8 mouse cellular contexts compared by ENCODE assay signal in the genomic region with DNA sequence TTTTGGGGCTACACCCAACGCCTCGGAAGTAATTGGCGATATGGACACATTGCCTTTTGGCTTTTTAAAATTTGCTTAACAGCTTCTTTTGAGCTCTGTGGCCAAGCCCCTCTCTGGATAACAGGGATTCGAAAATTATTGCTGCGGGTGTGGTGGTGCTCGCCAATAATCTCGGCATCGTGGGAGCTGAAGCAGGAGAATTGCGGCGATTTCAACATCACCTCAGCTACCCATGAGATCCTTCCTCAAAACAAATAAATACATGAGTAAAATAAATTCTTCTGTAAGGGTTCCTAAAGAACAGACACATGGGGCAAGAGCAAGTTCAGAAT. TPM values are rescaled to one million over a fixed set of nuclear protein-coding genes. Genes with fewer than 3 reads are reported as not detected.
DNase-seq lines count a peak whose midpoint lies in the region; ATAC-seq and TF ChIP-seq lines count a peak whose summit lies in the region.

No protein-coding gene starts in this region.

- no peaks in the 10 kb centered on the region for H3K9me3 ChIP-seq in kidney, postnatal 0 days (replicated peaks; ENCODE audit: low read length)
- H3K9me3 ChIP-seq in embryonic facial prominence, embryonic 13.5 days: no peaks in the 10 kb centered on the region
- no peaks in the 10 kb centered on the region for H3K9me3 ChIP-seq in intestine, embryonic 15.5 days
- H3K9me3 ChIP-seq in midbrain, postnatal 0 days (ENCODE audit: low read length): no peaks in the 10 kb centered on the region

- under 1% methylated on average over 10 of the region's 10 CpGs for WGBS in kidney, postnatal 0 days
- under 1% methylated on average over 10 of the region's 10 CpGs for WGBS in embryonic facial prominence, embryonic 13.5 days
- WGBS in intestine, embryonic 15.5 days: 0% methylated on average over 10 of the region's 10 CpGs
- under 1% methylated on average over 10 of the region's 10 CpGs for WGBS in midbrain, postnatal 0 days

- peak overlapping the region; percentile 88 for H3K4me3 ChIP-seq in kidney, postnatal 0 days (replicated peaks; ENCODE audit: low read depth, low read length)
- peak overlapping the region; percentile 79 for H3K4me3 ChIP-seq in embryonic facial prominence, embryonic 13.5 days
- H3K4me3 ChIP-seq in intestine, embryonic 15.5 days (replicated peaks): peak overlapping the region; percentile 90
- H3K4me3 ChIP-seq in midbrain, postnatal 0 days (ENCODE audit: low read depth, low read length): peak overlapping the region; percentile 76

- peak overlapping the region; percentile 72 for H3K27ac ChIP-seq in kidney, postnatal 0 days
- peak overlapping the region; percentile 95 for H3K27ac ChIP-seq in embryonic facial prominence, embryonic 13.5 days
- peak overlapping the region; percentile 91 for H3K27ac ChIP-seq in intestine, embryonic 15.5 days
- peak overlapping the region; percentile 94 for H3K27ac ChIP-seq in midbrain, postnatal 0 days (ENCODE audit: low read depth, low read length)

- peak; percentile 27 for ATAC-seq in kidney, postnatal 0 days (replicated peaks; ENCODE audit: low FRiP score, low read depth)
- ATAC-seq in embryonic facial prominence, embryonic 13.5 days (ENCODE audit: insufficient number of reproducible peaks, insufficient read depth, low FRiP score, low TSS enrichment, low read depth): no peak
- ATAC-seq in intestine, embryonic 15.5 days: no peak
- no peak for ATAC-seq in midbrain, postnatal 0 days (ENCODE audit: low FRiP score)

- peaks cover 3% of the 10 kb centered on the region; the same call in 1 of the 2 replicates for H3K4me1 ChIP-seq in kidney, postnatal 0 days (replicated peaks; ENCODE audit: insufficient read depth, low read length)
- peaks cover 20% of the 10 kb centered on the region for H3K4me1 ChIP-seq in embryonic facial prominence, embryonic 13.5 days
- H3K4me1 ChIP-seq in intestine, embryonic 15.5 days (replicated peaks): peaks cover 16% of the 10 kb centered on the region
- H3K4me1 ChIP-seq in midbrain, postnatal 0 days (ENCODE audit: insufficient read depth, low read length): no peaks in the 10 kb centered on the region; the same call in 1 of the 2 replicates

- TF ChIP-seq CTCF in kidney, postnatal 0 days (IDR thresholded peaks at IDR 0.05; ENCODE audit: low read depth): no peak
- TF ChIP-seq CTCF in midbrain, postnatal 0 days (IDR thresholded peaks at IDR 0.05): no peak

- intact Hi-C loops in left cerebral cortex, postnatal 25 days (cut with DNase I): loop anchor here (1.0 kb wide), 1 partner anchor 16 kb away; the partner anchor contains the start of gene Cwc25

- DNase-seq in kidney, postnatal 0 days (ENCODE audit: low spot score): no peak
- no peak for DNase-seq in kidney, postnatal 4 days
- DNase-seq in midbrain, postnatal 0 days (ENCODE audit: low spot score): no peak
- no peak for DNase-seq in urinary bladder, adult 2 months (ENCODE audit: low spot score)
- DNase-seq in spleen, adult 12 weeks (ENCODE audit: low spot score): no peak
- no peak for DNase-seq in left cerebral cortex, postnatal 25 days (ENCODE audit: low spot score in 2 of 2)

- peak overlapping the region; percentile 100 for H3K9ac ChIP-seq in kidney, postnatal 0 days (ENCODE audit: low read depth, low read length)
- peak overlapping the region; percentile 97 for H3K9ac ChIP-seq in embryonic facial prominence, embryonic 13.5 days
- peak overlapping the region; percentile 63 for H3K9ac ChIP-seq in intestine, embryonic 15.5 days
- peak overlapping the region; percentile 58 for H3K9ac ChIP-seq in midbrain, postnatal 0 days (replicated peaks; ENCODE audit: low read length, poor library complexity, severe bottlenecking)

- no peaks in the 10 kb centered on the region for H3K27me3 ChIP-seq in kidney, postnatal 0 days (ENCODE audit: insufficient read depth, low read length)
- no peaks in the 10 kb centered on the region for H3K27me3 ChIP-seq in embryonic facial prominence, embryonic 13.5 days
- no peaks in the 10 kb centered on the region for H3K27me3 ChIP-seq in intestine, embryonic 15.5 days (replicated peaks)
- H3K27me3 ChIP-seq in midbrain, postnatal 0 days (ENCODE audit: insufficient read depth, low read length): no peaks in the 10 kb centered on the region

- peaks cover 25% of the 10 kb centered on the region for H3K36me3 ChIP-seq in kidney, postnatal 0 days (ENCODE audit: insufficient read depth, low read length)
- H3K36me3 ChIP-seq in embryonic facial prominence, embryonic 13.5 days: peaks cover 35% of the 10 kb centered on the region
- H3K36me3 ChIP-seq in intestine, embryonic 15.5 days: peaks cover 25% of the 10 kb centered on the region
- peaks cover 17% of the 10 kb centered on the region for H3K36me3 ChIP-seq in midbrain, postnatal 0 days (ENCODE audit: insufficient read depth, low read length)

- H3K4me2 ChIP-seq in kidney, postnatal 0 days (ENCODE audit: low read length): peak overlapping the region; percentile 65
- H3K4me2 ChIP-seq in embryonic facial prominence, embryonic 13.5 days: peak overlapping the region; percentile 70
- peak overlapping the region; percentile 63 for H3K4me2 ChIP-seq in intestine, embryonic 15.5 days (replicated peaks)
- H3K4me2 ChIP-seq in midbrain, postnatal 0 days (ENCODE audit: low read depth, low read length, poor library complexity, severe bottlenecking): peak overlapping the region; percentile 61

RNA-seq across cellular contexts. Expression of gene Rpl23, which starts 0.3 kb away (rescaled TPM):
- polyA plus RNA-seq in kidney, postnatal 0 days (2015; fragmentation: Nextera tagmentation; extraction: Ambion mirVana): 716 and 863 TPM in 2 replicates
- polyA plus RNA-seq in embryonic facial prominence, embryonic 13.5 days (2015; fragmentation: Nextera tagmentation; extraction: Ambion mirVana): 596 and 632 TPM in 2 replicates
- 530 and 606 TPM in 2 replicates for polyA plus RNA-seq in intestine, embryonic 15.5 days (2015; fragmentation: Nextera tagmentation; extraction: Ambion mirVana)
- total RNA-seq in midbrain, postnatal 0 days (2014; rRNA removed): 177 and 224 TPM in 2 replicates
- 308 and 329 TPM in 2 replicates for polyA plus RNA-seq in midbrain, postnatal 0 days (2015; fragmentation: Nextera tagmentation; extraction: Ambion mirVana)
- 911 and 1,027 TPM in 2 replicates for polyA plus RNA-seq in urinary bladder, adult 2 months (2012; rRNA removed)
- 100 to 1,000 TPM; 340 to 351 TPM for total RNA-seq in left cerebral cortex, postnatal 25 days (2021)

RNA-seq across cellular contexts. Expression of gene 1700001P01Rik, which starts 6.8 kb away (rescaled TPM):
- polyA plus RNA-seq in kidney, postnatal 0 days (2015; fragmentation: Nextera tagmentation; extraction: Ambion mirVana): not detected in 2 replicates
- polyA plus RNA-seq in embryonic facial prominence, embryonic 13.5 days (2015; fragmentation: Nextera tagmentation; extraction: Ambion mirVana): 0.62 and 0.84 TPM in 2 replicates
- 0.24 TPM in 1 of 2 replicates, not detected in the other for polyA plus RNA-seq in intestine, embryonic 15.5 days (2015; fragmentation: Nextera tagmentation; extraction: Ambion mirVana)
- total RNA-seq in midbrain, postnatal 0 days (2014; rRNA removed): not detected in 2 replicates
- polyA plus RNA-seq in midbrain, postnatal 0 days (2015; fragmentation: Nextera tagmentation; extraction: Ambion mirVana): 0.29 TPM in 1 of 2 replicates, not detected in the other
- polyA plus RNA-seq in urinary bladder, adult 2 months (2012; rRNA removed): 0.13 and 0.41 TPM in 2 replicates
- under 1 TPM; 0.62 to 0.78 TPM for total RNA-seq in left cerebral cortex, postnatal 25 days (2021)

RNA-seq across cellular contexts. Expression of gene Cwc25, which starts 16.2 kb away (rescaled TPM):
- 13.9 and 14.8 TPM in 2 replicates for polyA plus RNA-seq in kidney, postnatal 0 days (2015; fragmentation: Nextera tagmentation; extraction: Ambion mirVana)
- 22.5 and 23.3 TPM in 2 replicates for polyA plus RNA-seq in embryonic facial prominence, embryonic 13.5 days (2015; fragmentation: Nextera tagmentation; extraction: Ambion mirVana)
- 13.3 and 13.4 TPM in 2 replicates for polyA plus RNA-seq in intestine, embryonic 15.5 days (2015; fragmentation: Nextera tagmentation; extraction: Ambion mirVana)
- 11.8 and 16.0 TPM in 2 replicates for total RNA-seq in midbrain, postnatal 0 days (2014; rRNA removed)
- polyA plus RNA-seq in midbrain, postnatal 0 days (2015; fragmentation: Nextera tagmentation; extraction: Ambion mirVana): 12.0 TPM in 2 replicates
- 15.3 and 16.6 TPM in 2 replicates for polyA plus RNA-seq in urinary bladder, adult 2 months (2012; rRNA removed)
- total RNA-seq in left cerebral cortex, postnatal 25 days (2021): 10 to 100 TPM; 18.7 to 20.2 TPM

RNA-seq across cellular contexts. Expression of gene Lasp1, which starts 16.3 kb away (rescaled TPM):
- 87.7 and 96.4 TPM in 2 replicates for polyA plus RNA-seq in kidney, postnatal 0 days (2015; fragmentation: Nextera tagmentation; extraction: Ambion mirVana)
- polyA plus RNA-seq in embryonic facial prominence, embryonic 13.5 days (2015; fragmentation: Nextera tagmentation; extraction: Ambion mirVana): 122 and 131 TPM in 2 replicates
- 123 and 126 TPM in 2 replicates for polyA plus RNA-seq in intestine, embryonic 15.5 days (2015; fragmentation: Nextera tagmentation; extraction: Ambion mirVana)
- 206 and 216 TPM in 2 replicates for total RNA-seq in midbrain, postnatal 0 days (2014; rRNA removed)
- polyA plus RNA-seq in midbrain, postnatal 0 days (2015; fragmentation: Nextera tagmentation; extraction: Ambion mirVana): 174 and 179 TPM in 2 replicates
- 101 and 108 TPM in 2 replicates for polyA plus RNA-seq in urinary bladder, adult 2 months (2012; rRNA removed)
- 100 to 1,000 TPM; 192 to 202 TPM for total RNA-seq in left cerebral cortex, postnatal 25 days (2021)

RNA-seq across cellular contexts. Expression of gene Pip4k2b, which starts 38.0 kb away (rescaled TPM):
- 1.5 TPM in 2 replicates for polyA plus RNA-seq in kidney, postnatal 0 days (2015; fragmentation: Nextera tagmentation; extraction: Ambion mirVana)
- polyA plus RNA-seq in embryonic facial prominence, embryonic 13.5 days (2015; fragmentation: Nextera tagmentation; extraction: Ambion mirVana): 2.3 and 3.1 TPM in 2 replicates
- polyA plus RNA-seq in intestine, embryonic 15.5 days (2015; fragmentation: Nextera tagmentation; extraction: Ambion mirVana): 1.0 and 1.2 TPM in 2 replicates
- total RNA-seq in midbrain, postnatal 0 days (2014; rRNA removed): 149 and 166 TPM in 2 replicates
- 4.1 and 5.2 TPM in 2 replicates for polyA plus RNA-seq in midbrain, postnatal 0 days (2015; fragmentation: Nextera tagmentation; extraction: Ambion mirVana)
- 17.2 and 19.1 TPM in 2 replicates for polyA plus RNA-seq in urinary bladder, adult 2 months (2012; rRNA removed)
- 100 to 1,000 TPM; 111 to 118 TPM for total RNA-seq in left cerebral cortex, postnatal 25 days (2021)
